Mouse (Mus musculus): ENCODE results near the gene Prr14l. TPM values are rescaled to one million over a fixed set of nuclear protein-coding genes. Genes with fewer than 3 reads are reported as not detected.
"Not testable (repeated sequence)": the region's sequence is repeated elsewhere in the genome, so short reads cannot be mapped to it uniquely, and the experiment has no call there.

Prr14l gene
- total RNA-seq (2014; fragmentation: Nextera tagmentation): 33.0 TPM in 2 replicates
- total RNA-seq (2017): 31.1 and 31.6 TPM in 2 replicates

GRCm38 (mm10) chr5:32853731-32854507, at the start of gene Prr14l:
Prr14l (minus strand) TSS chr5:32854256.
- ATAC-seq (replicated peaks; ENCODE audit: poor library complexity, severe bottlenecking): peak; percentile 99

- no peak for ATAC-seq (replicated peaks; ENCODE audit: poor library complexity, severe bottlenecking)
Measured at GRCm38 (mm10) chr5:32886739-32887138, 32.7 kb upstream of the Prr14l start.

- no peak for ATAC-seq (replicated peaks; ENCODE audit: poor library complexity, severe bottlenecking)
Measured at GRCm38 (mm10) chr5:32872346-32872745, 18.3 kb upstream of the Prr14l start.

GRCm38 (mm10) chr5:32869389-32870024, 15.5 kb upstream of the Prr14l start:
- ATAC-seq (replicated peaks; ENCODE audit: poor library complexity, severe bottlenecking): no peak

- ATAC-seq (replicated peaks; ENCODE audit: poor library complexity, severe bottlenecking): peak; percentile 99
Measured at GRCm38 (mm10) chr5:32863253-32864228, 9.5 kb upstream of the Prr14l start, which contains the start of gene Depdc5. Depdc5 (plus strand) TSS chr5:32863701.

- no peak for ATAC-seq (replicated peaks; ENCODE audit: poor library complexity, severe bottlenecking)
Measured at GRCm38 (mm10) chr5:32862469-32863132, 8.5 kb upstream of the Prr14l start.

GRCm38 (mm10) chr5:32861082-32861481, 7.0 kb upstream of the Prr14l start:
- ATAC-seq (replicated peaks; ENCODE audit: poor library complexity, severe bottlenecking): no peak

- ATAC-seq (replicated peaks; ENCODE audit: poor library complexity, severe bottlenecking): peak; percentile 36; the same call in 1 of the 2 replicates
Measured at GRCm38 (mm10) chr5:32857781-32858220, 3.7 kb upstream of the Prr14l start.

GRCm38 (mm10) chr5:32855274-32855673, 1.2 kb upstream of the Prr14l start:
- ATAC-seq (replicated peaks; ENCODE audit: poor library complexity, severe bottlenecking): not testable (repeated sequence)

- no peak for ATAC-seq (replicated peaks; ENCODE audit: poor library complexity, severe bottlenecking)
Measured at GRCm38 (mm10) chr5:32854818-32855217, 762 bp upstream of the Prr14l start.

GRCm38 (mm10) chr5:32852026-32852425, 2.0 kb downstream of the Prr14l start:
- no peak for ATAC-seq (replicated peaks; ENCODE audit: poor library complexity, severe bottlenecking)

GRCm38 (mm10) chr5:32849580-32849979, 4.5 kb downstream of the Prr14l start:
- ATAC-seq (replicated peaks; ENCODE audit: poor library complexity, severe bottlenecking): not testable (repeated sequence)

GRCm38 (mm10) chr5:32849178-32849577, 4.9 kb downstream of the Prr14l start:
- ATAC-seq (replicated peaks; ENCODE audit: poor library complexity, severe bottlenecking): no peak

- no peak for ATAC-seq (replicated peaks; ENCODE audit: poor library complexity, severe bottlenecking)
Measured at GRCm38 (mm10) chr5:32840029-32840428, 14.0 kb downstream of the Prr14l start.

- ATAC-seq (replicated peaks; ENCODE audit: poor library complexity, severe bottlenecking): no peak
Measured at GRCm38 (mm10) chr5:32836976-32837375, 17.1 kb downstream of the Prr14l start.

- no peak for ATAC-seq (replicated peaks; ENCODE audit: poor library complexity, severe bottlenecking)
Measured at GRCm38 (mm10) chr5:32834497-32834896, 19.6 kb downstream of the Prr14l start.

GRCm38 (mm10) chr5:32830054-32830453, 24.0 kb downstream of the Prr14l start:
- ATAC-seq (replicated peaks; ENCODE audit: poor library complexity, severe bottlenecking): no peak

- ATAC-seq (replicated peaks; ENCODE audit: poor library complexity, severe bottlenecking): not testable (repeated sequence)
Measured at GRCm38 (mm10) chr5:32828766-32829165, 25.3 kb downstream of the Prr14l start.

GRCm38 (mm10) chr5:32827009-32827408, 27.0 kb downstream of the Prr14l start, which contains the start of gene Gm20671:
Gm20671 (minus strand) TSS chr5:32827109.
- ATAC-seq (replicated peaks; ENCODE audit: poor library complexity, severe bottlenecking): no peak

- no peak for ATAC-seq (replicated peaks; ENCODE audit: poor library complexity, severe bottlenecking)
Measured at GRCm38 (mm10) chr5:32820471-32820870, 33.6 kb downstream of the Prr14l start.
